Comparison of ENCODE assay signal across 7 mouse cellular contexts in genomic region chr7:55842504-55843152, GRCm38 (mm10). TPM values are rescaled to one million over a fixed set of nuclear protein-coding genes. Genes with fewer than 3 reads are reported as not detected.
A peak's percentile ranks its signal among the peaks of the same experiment; 100 is the strongest.
DNase-seq lines count a peak whose midpoint lies in the region; ATAC-seq and TF ChIP-seq lines count a peak whose summit lies in the region.

No protein-coding gene starts in this region.

- H3K9ac ChIP-seq in hindbrain, embryonic 16.5 days (ENCODE audit: low read depth, low read length): peak overlapping the region; percentile 92
- peak overlapping the region; percentile 99 for H3K9ac ChIP-seq in stomach, postnatal 0 days (ENCODE audit: low read length)

- peak overlapping the region; percentile 79 for H3K4me3 ChIP-seq in hindbrain, embryonic 16.5 days (ENCODE audit: low read length)
- H3K4me3 ChIP-seq in stomach, postnatal 0 days (ENCODE audit: low read depth, low read length): peak overlapping the region; percentile 91

- no peak for TF ChIP-seq CTCF in stomach, postnatal 0 days (IDR thresholded peaks at IDR 0.05; ENCODE audit: low read depth)

- no peak for TF ChIP-seq EP300 in stomach, postnatal 0 days (optimal IDR thresholded peaks at IDR 0.05)

- no peaks in the 10 kb centered on the region for H3K9me3 ChIP-seq in hindbrain, embryonic 16.5 days (ENCODE audit: control insufficient read depth, low read length)
- H3K9me3 ChIP-seq in stomach, postnatal 0 days (ENCODE audit: control insufficient read depth, low read length): no peaks in the 10 kb centered on the region

- H3K27me3 ChIP-seq in hindbrain, embryonic 16.5 days (replicated peaks; ENCODE audit: control insufficient read depth, insufficient read depth, low read length): no peaks in the 10 kb centered on the region
- H3K27me3 ChIP-seq in stomach, postnatal 0 days (ENCODE audit: control insufficient read depth, insufficient read depth, low read length): no peaks in the 10 kb centered on the region

- H3K4me1 ChIP-seq in hindbrain, embryonic 16.5 days (ENCODE audit: control insufficient read depth, insufficient read depth, low read depth, low read length): peaks cover 11% of the 10 kb centered on the region
- H3K4me1 ChIP-seq in stomach, postnatal 0 days (replicated peaks; ENCODE audit: control insufficient read depth, insufficient read depth): 0 out of 2 replicates have a peak, but pooled peaks cover 2% of the 10 kb centered on the region

- peak overlapping the region; percentile 96 for H3K27ac ChIP-seq in hindbrain, embryonic 16.5 days (ENCODE audit: low read depth, low read length)
- peak overlapping the region; percentile 99 for H3K27ac ChIP-seq in stomach, postnatal 0 days (replicated peaks)

- no peaks in the 10 kb centered on the region for H3K36me3 ChIP-seq in hindbrain, embryonic 16.5 days (ENCODE audit: control insufficient read depth, insufficient read depth, low read length)
- H3K36me3 ChIP-seq in stomach, postnatal 0 days (ENCODE audit: control insufficient read depth, insufficient read depth, low read length): no peaks in the 10 kb centered on the region

- WGBS in hindbrain, embryonic 16.5 days: 0% methylated on average over 33 of the region's 40 CpGs
- under 1% methylated on average over 40 of the region's 40 CpGs for WGBS in stomach, postnatal 0 days

- DNase-seq in left cerebral cortex, adult 18-20 months (ENCODE audit: low spot score in 2 of 2): peak; percentile 36 to 39
- DNase-seq in left cerebral cortex, adult 9 months (ENCODE audit: low spot score in 2 of 2): no peak
- peak; percentile 33 for DNase-seq in Muller cell, postnatal 12 days (ENCODE audit: inconsistent ontology term)
- peak; percentile 75 for DNase-seq in embryo, embryonic 11 days
- peak; percentile 47 for DNase-seq in stomach, postnatal 0 days (ENCODE audit: low spot score)

- ATAC-seq in hindbrain, embryonic 16.5 days: peak; percentile 51
- ATAC-seq in megakaryocyte, adult 5-6 weeks (ENCODE audit: poor library complexity, severe bottlenecking): peak; percentile 45
- peak; percentile 38 for ATAC-seq in stomach, postnatal 0 days (ENCODE audit: low FRiP score, low TSS enrichment)

- peak overlapping the region; percentile 71 for H3K4me2 ChIP-seq in hindbrain, embryonic 16.5 days (ENCODE audit: low read length)
- peak overlapping the region; percentile 89 for H3K4me2 ChIP-seq in stomach, postnatal 0 days (replicated peaks; ENCODE audit: low read depth)

RNA-seq across cellular contexts. Expression of gene Cyfip1, which starts 1.1 kb away (rescaled TPM):
- total RNA-seq in left cerebral cortex, adult 18-20 months (2021): 10 to 100 TPM; 67.1 to 71.5 TPM
- 44.8 and 45.1 TPM in 2 replicates for polyA plus RNA-seq in hindbrain, embryonic 16.5 days (2015; fragmentation: Nextera tagmentation; extraction: Ambion mirVana)
- 76.6 and 82.8 TPM in 2 replicates for total RNA-seq in megakaryocyte, adult 5-6 weeks (2015)
- total RNA-seq in megakaryocyte, adult 5-6 weeks (2017): 96.2 and 100 TPM in 2 replicates
- 49.7 and 59.1 TPM in 2 replicates for polyA plus RNA-seq in stomach, postnatal 0 days (2015; fragmentation: Nextera tagmentation; extraction: Ambion mirVana)

RNA-seq across cellular contexts. Expression of gene Tubgcp5, which starts 48.7 kb away (rescaled TPM):
- 10 to 100 TPM; 32.1 to 37.9 TPM for total RNA-seq in left cerebral cortex, adult 18-20 months (2021)
- 34.5 and 35.2 TPM in 2 replicates for polyA plus RNA-seq in hindbrain, embryonic 16.5 days (2015; fragmentation: Nextera tagmentation; extraction: Ambion mirVana)
- total RNA-seq in megakaryocyte, adult 5-6 weeks (2015): 33.9 and 45.8 TPM in 2 replicates
- 27.9 and 34.2 TPM in 2 replicates for total RNA-seq in megakaryocyte, adult 5-6 weeks (2017)
- polyA plus RNA-seq in stomach, postnatal 0 days (2015; fragmentation: Nextera tagmentation; extraction: Ambion mirVana): 8.8 and 10.0 TPM in 2 replicates

Comparison
In these comparisons a context has a peak if more than half of its experiments do, and no peak if none do; other contexts are left out.
1. DNase-seq: peak in left cerebral cortex, adult 18-20 months (2 of 2), Muller cell, postnatal 12 days (single experiment), embryo, embryonic 11 days (single experiment) and stomach, postnatal 0 days (single experiment); none in left cerebral cortex, adult 9 months (0 of 2).
2. Peak in every context shown above with its lines, with median percentiles within 50 percentile points of each other: ATAC-seq.